Mouse (Mus musculus): ENCODE data around the gene Tcf20. TPM values are rescaled to one million over a fixed set of nuclear protein-coding genes. Genes with fewer than 3 reads are reported as not detected.
A peak's percentile ranks its signal among the peaks of the same experiment; 100 is the strongest.

Gene Tcf20
- 31.3 and 38.3 TPM in 2 replicates for polyA plus RNA-seq (2012; rRNA removed)

GRCm38 (mm10) chr15:82987732-82988112 lies at the start of gene Tcf20:
Gene Tcf20, minus strand, starts transcription at chr15:82987872.
- DNase-seq (ENCODE audit: extremely low spot score in 1 of 2, low spot score in 1 of 2) = peak; percentile 88 to 96

- peak; percentile 43 to 67 for DNase-seq (ENCODE audit: extremely low spot score in 1 of 2, low spot score in 1 of 2)
Observed at GRCm38 (mm10) chr15:83036900-83037519, 49.3 kb upstream of the Tcf20 start.

- no peak for DNase-seq (ENCODE audit: extremely low spot score in 1 of 2, low spot score in 1 of 2)
Observed at GRCm38 (mm10) chr15:83036089-83036488, 48.4 kb upstream of the Tcf20 start.

GRCm38 (mm10) chr15:83034275-83034977 lies 46.8 kb upstream of the Tcf20 start:
- DNase-seq (ENCODE audit: extremely low spot score in 1 of 2, low spot score in 1 of 2) = peak; percentile 46 to 76

GRCm38 (mm10) chr15:83032981-83033541 lies 45.4 kb upstream of the Tcf20 start, which contains the start of gene Nfam1:
Gene Nfam1, minus strand, starts transcription at chr15:83033306.
- no peak for DNase-seq (ENCODE audit: extremely low spot score in 1 of 2, low spot score in 1 of 2)

- no peak for DNase-seq (ENCODE audit: extremely low spot score in 1 of 2, low spot score in 1 of 2)
Observed at GRCm38 (mm10) chr15:83030884-83031283, 43.2 kb upstream of the Tcf20 start.

GRCm38 (mm10) chr15:83029725-83030718 lies 42.4 kb upstream of the Tcf20 start:
- DNase-seq (ENCODE audit: extremely low spot score in 1 of 2, low spot score in 1 of 2) = no peak

- peak in 1 of 2 experiments; percentile 66 for DNase-seq (ENCODE audit: extremely low spot score in 1 of 2, low spot score in 1 of 2)
Observed at GRCm38 (mm10) chr15:83026129-83026528, 38.5 kb upstream of the Tcf20 start.

- no peak for DNase-seq (ENCODE audit: extremely low spot score in 1 of 2, low spot score in 1 of 2)
Observed at GRCm38 (mm10) chr15:83025041-83025760, 37.5 kb upstream of the Tcf20 start.

- DNase-seq (ENCODE audit: extremely low spot score in 1 of 2, low spot score in 1 of 2) = no peak
Observed at GRCm38 (mm10) chr15:83022947-83023346, 35.3 kb upstream of the Tcf20 start.

GRCm38 (mm10) chr15:83010990-83011664 lies 23.5 kb upstream of the Tcf20 start:
- peak; percentile 87 to 91 for DNase-seq (ENCODE audit: extremely low spot score in 1 of 2, low spot score in 1 of 2)

- no peak for DNase-seq (ENCODE audit: extremely low spot score in 1 of 2, low spot score in 1 of 2)
Observed at GRCm38 (mm10) chr15:83010423-83010822, 22.8 kb upstream of the Tcf20 start.

GRCm38 (mm10) chr15:83009532-83009931 lies 21.9 kb upstream of the Tcf20 start:
- DNase-seq (ENCODE audit: extremely low spot score in 1 of 2, low spot score in 1 of 2) = no peak

- peak; percentile 46 to 59 for DNase-seq (ENCODE audit: extremely low spot score in 1 of 2, low spot score in 1 of 2)
Observed at GRCm38 (mm10) chr15:83008761-83009423, 21.2 kb upstream of the Tcf20 start.

- no peak for DNase-seq (ENCODE audit: extremely low spot score in 1 of 2, low spot score in 1 of 2)
Observed at GRCm38 (mm10) chr15:83007346-83007920, 19.8 kb upstream of the Tcf20 start.

GRCm38 (mm10) chr15:83002665-83003548 lies 15.2 kb upstream of the Tcf20 start:
- DNase-seq (ENCODE audit: extremely low spot score in 1 of 2, low spot score in 1 of 2) = peak; percentile 87 to 96

GRCm38 (mm10) chr15:82998811-82999221 lies 11.1 kb upstream of the Tcf20 start:
- no peak for DNase-seq (ENCODE audit: extremely low spot score in 1 of 2, low spot score in 1 of 2)

All from frontal cortex, adult 2 months (tissue).